Mouse (Mus musculus): ENCODE measurements around the gene Trim80. TPM values are rescaled to one million over a fixed set of nuclear protein-coding genes. Genes with fewer than 3 reads are reported as not detected.

The Trim80 gene
- not detected in 2 replicates for total RNA-seq (2015; ENCODE audit: low replicate concordance)
- total RNA-seq (2017; ENCODE audit: low replicate concordance), result not detected in 2 replicates

DNA sequence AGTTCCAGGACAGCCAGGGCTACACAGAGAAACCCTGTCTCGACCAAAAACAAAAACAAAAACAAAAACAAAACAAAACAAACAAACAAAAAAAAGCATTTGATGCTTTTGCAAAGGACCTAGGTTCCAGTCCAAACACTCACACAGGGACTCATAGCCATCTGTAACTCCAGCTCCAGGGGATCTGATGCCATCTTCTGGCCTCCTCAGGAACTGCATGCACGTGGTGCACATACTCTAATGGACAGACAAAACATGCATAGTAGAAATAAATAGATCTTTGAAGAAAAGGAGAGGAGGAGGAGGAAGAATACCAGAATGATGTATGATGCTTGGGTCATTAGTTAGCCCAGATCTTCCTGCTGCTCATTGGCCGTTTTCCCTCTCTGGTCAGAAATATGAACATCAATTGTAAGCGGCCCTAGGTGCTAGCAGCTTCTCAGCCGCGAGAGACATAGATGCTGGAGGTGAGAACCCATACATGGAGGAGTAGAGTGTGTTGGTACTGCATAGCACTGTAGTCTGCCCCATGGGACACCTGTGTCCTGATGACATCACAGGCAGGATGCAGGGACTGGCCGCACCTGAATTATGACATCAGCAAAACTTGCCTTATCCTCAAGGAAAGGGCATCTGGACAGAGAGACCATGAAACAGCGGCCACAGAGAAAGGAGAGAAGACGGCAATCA, at the start of gene Trim80:
Gene Trim80 (plus strand): TSS at position 640 of the 690 bp plus-strand sequence.
- no peak for ATAC-seq (replicated peaks; ENCODE audit: low FRiP score, poor library complexity, severe bottlenecking)

- no peak for ATAC-seq (replicated peaks; ENCODE audit: low FRiP score, poor library complexity, severe bottlenecking)
Measured at GRCm38 (mm10) chr11:115391358-115391757, 49.0 kb upstream of the Trim80 start.

DNA sequence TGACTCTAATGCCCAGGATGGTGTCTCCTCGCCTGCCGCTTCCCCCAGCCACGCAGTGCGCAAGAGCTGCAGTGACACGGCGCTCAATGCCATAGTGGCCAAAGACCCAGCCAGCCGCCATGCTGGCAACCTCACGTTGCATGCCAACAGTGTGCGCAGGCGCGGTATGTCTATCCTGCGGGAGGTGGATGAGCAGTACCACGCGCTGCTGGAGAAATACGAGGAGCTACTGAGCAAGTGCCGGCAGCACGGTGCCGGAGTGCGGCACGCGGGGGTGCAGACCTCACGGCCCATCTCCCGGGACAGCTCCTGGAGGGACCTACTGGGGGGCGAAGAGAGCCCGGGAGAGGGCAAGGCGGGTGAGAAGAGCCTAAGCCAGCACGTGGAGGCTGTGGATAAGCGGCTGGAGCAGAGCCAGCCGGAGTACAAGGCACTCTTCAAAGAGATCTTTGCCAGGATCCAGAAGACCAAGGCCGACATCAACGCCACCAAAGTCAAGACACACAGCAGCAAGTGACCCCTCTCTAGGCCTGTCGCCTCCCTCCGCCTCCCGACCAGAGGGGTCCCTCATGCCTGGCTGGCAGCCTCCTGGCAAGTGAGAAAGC, 46.5 kb upstream of the Trim80 start:
- ATAC-seq (replicated peaks; ENCODE audit: low FRiP score, poor library complexity, severe bottlenecking), result no peak

- ATAC-seq (replicated peaks; ENCODE audit: low FRiP score, poor library complexity, severe bottlenecking), result no peak
Measured at GRCm38 (mm10) chr11:115398085-115398484, 42.3 kb upstream of the Trim80 start.

- no peak for ATAC-seq (replicated peaks; ENCODE audit: low FRiP score, poor library complexity, severe bottlenecking)
Measured at GRCm38 (mm10) chr11:115400126-115400525, 40.2 kb upstream of the Trim80 start.

DNA sequence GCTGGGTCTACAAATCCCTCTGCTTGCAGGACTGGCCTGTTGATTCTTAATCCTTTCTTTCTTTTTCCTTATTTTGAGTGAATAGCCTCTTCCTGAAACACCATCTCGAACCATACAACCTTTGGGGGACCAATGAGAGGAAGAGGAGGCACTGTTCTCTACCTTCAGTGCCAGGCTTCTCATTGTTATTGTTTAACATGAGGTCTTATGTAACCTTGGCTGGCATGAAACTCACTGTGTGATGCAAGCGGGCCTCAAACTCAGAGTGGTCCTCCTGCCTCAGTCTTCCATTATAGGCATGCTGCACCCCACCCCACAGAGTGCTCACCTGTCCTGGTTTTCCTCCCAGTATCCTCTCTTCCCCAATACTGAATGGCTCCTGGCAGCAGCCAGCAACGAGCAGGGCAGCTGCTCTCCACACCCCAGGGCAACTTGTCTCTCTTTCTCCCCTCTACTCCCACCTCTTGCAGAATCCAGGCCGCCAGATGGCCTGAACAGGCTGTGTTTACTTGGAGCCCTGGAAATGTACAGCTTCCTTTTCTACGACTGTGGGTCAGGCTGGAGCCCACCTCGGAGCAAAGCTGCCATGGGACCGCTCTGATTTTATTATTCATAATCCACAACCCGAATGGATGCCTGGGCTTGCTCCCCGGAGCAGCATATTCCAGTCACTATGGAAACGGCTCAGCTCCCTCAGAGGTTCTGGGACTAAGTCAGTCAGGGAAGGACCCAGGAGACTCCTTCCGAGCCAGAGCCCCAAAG, 39.5 kb upstream of the Trim80 start:
- ATAC-seq (replicated peaks; ENCODE audit: low FRiP score, poor library complexity, severe bottlenecking), result no peak

- ATAC-seq (replicated peaks; ENCODE audit: low FRiP score, poor library complexity, severe bottlenecking), result peak; percentile 91
Measured at GRCm38 (mm10) chr11:115403338-115404124, 36.8 kb upstream of the Trim80 start, which contains the start of gene Mrpl58. TSS of gene Mrpl58 (plus strand) at chr11:115403752.

GRCm38 (mm10) chr11:115405723-115406122, 34.6 kb upstream of the Trim80 start:
- ATAC-seq (replicated peaks; ENCODE audit: low FRiP score, poor library complexity, severe bottlenecking), result no peak

DNA sequence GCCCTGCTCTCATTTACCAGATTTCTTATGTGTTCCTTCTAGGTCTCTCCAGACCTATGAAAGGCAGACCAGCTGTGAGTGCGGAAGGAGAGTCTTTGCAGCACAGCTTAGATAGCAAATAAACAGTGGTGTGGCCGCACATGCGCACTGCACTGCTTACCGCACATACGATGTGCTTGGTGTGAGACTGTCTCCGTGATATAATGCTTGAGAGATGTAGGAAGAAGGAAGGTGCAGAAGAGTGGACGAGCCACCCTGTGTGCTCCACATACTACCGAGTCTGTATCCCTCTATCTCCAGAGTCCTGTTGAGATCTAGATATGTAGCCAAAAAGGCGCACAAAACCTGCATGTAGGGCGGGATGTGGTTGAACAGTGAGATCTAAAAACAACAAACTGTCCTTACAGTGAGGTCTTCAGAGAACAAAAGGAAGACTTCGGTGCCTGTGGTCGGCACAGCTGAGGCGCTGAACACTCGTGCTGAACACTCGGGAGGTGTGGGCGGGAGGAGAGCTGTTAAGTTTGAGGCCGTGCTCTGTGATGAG, 33.4 kb upstream of the Trim80 start:
- ATAC-seq (replicated peaks; ENCODE audit: low FRiP score, poor library complexity, severe bottlenecking), result no peak

DNA sequence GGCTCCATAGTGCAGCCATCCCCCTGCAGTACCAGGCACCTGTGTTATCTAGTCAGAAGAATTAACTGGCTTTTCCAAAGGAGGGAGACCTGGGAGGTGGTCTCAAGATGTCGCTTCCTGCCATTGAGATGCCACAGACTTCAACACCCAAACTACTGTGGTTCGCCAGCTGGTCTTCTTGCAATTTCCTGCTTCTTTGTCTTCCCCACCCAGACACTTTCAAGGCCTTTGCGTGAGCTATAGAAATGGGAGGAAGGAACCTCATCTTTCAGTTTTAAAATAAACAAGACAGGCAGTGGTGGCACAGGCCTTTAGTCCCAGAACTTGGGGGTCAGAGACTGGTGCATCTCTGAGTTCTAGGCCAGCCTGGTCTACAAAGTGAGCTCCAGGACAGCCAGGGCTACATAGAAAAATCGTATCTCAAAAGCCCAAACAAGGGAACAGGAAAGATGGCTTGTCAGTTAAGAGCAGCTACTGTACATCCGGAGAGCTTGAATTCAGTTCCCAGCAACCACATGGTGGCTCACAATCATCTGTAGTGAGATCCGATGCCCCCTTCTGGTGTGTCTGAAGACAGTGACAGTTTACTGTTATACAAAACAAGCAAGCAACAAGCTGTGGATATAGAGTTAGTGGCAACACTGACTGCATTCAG, 32.0 kb upstream of the Trim80 start:
- no peak for ATAC-seq (replicated peaks; ENCODE audit: low FRiP score, poor library complexity, severe bottlenecking)

DNA sequence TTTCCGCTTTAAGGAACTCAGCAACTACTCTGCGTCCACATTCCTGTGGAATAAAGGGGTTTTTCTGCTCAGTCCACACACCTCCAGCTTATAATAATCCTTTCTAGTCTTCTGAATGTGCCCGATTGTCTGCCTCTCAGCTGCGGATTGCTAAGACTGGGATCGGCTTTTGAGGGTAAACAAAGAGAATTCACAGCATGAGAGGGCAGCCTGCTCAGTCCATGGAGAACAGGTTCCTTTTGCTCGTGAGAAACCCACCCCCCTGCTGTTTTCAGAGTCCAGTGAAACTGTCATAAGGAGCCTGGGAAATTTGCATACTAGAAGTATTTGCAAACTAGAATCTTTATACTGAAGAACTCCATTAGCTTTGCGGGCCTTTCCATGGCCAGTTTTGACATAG, 30.8 kb upstream of the Trim80 start:
- ATAC-seq (replicated peaks; ENCODE audit: low FRiP score, poor library complexity, severe bottlenecking), result no peak

GRCm38 (mm10) chr11:115419531-115420237, 20.7 kb upstream of the Trim80 start, which contains the start of the genes Atp5h and Kctd2:
TSS of gene Atp5h (minus strand) at chr11:115419962.
TSS of gene Kctd2 (plus strand) at chr11:115420128.
- ATAC-seq (replicated peaks; ENCODE audit: low FRiP score, poor library complexity, severe bottlenecking), result peak; percentile 96

DNA sequence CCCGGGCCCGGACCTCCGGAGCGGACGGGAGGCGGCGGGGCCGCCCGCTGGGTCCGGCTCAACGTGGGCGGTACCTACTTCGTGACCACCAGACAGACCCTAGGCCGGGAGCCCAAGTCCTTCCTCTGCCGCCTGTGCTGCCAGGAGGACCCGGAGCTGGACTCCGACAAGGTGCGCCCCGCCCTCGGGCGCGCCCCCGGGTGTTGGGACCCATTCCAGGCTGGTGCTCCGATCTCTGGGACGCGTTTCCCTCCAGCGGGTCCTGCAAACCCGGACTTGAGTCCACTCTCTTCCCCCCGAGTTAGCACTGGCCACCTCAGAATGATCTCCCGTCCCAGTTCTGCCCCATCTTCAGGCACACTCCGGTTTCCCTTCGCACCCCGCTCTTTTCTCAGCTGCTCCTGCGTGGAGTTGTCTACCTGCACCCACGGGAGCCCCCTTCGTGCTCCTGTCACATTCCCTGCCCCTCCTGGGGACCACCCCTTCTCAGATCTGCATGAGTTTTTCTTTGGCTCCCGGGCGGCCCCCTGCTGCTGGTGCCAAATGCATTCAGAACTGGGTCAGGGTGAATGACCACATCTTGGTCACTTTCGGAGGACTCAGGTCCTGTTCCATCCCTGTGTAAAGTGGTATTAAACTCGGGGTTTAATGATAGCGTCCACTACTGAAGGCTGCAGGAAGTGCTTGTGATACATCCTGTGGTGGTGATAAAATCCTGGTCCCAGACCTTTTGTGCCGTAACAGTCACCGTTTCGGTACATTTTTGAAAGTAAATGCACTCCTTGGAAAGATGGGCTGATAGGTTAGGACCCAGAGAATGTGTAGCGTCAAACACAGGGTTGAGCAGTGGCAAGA, 19.8 kb upstream of the Trim80 start:
- ATAC-seq (replicated peaks; ENCODE audit: low FRiP score, poor library complexity, severe bottlenecking), result peak; percentile 60

DNA sequence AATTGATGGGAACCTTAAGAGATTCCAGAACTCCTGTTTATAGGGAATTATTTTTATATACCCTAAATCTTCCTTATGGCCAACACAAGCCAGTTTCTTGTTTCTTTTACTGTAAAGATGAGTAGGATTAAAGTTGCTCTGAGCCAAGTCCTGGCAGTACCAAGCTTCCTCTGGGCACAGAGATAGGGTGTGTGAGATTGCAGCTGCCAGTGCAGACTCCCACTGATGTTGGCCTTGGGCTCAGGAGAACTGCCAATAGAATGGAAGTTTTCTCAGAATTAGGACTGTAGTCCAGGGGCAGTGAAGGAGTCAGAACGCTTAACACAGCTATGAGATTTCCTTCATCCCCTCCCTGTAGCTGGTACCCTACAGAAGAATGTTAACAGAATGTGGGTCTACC, 19.0 kb upstream of the Trim80 start:
- ATAC-seq (replicated peaks; ENCODE audit: low FRiP score, poor library complexity, severe bottlenecking), result no peak

- no peak for ATAC-seq (replicated peaks; ENCODE audit: low FRiP score, poor library complexity, severe bottlenecking)
Measured at GRCm38 (mm10) chr11:115421972-115422371, 18.4 kb upstream of the Trim80 start.

- ATAC-seq (replicated peaks; ENCODE audit: low FRiP score, poor library complexity, severe bottlenecking), result no peak
Measured at GRCm38 (mm10) chr11:115423091-115423490, 17.3 kb upstream of the Trim80 start.

GRCm38 (mm10) chr11:115424666-115425065, 15.7 kb upstream of the Trim80 start:
- ATAC-seq (replicated peaks; ENCODE audit: low FRiP score, poor library complexity, severe bottlenecking), result no peak

DNA sequence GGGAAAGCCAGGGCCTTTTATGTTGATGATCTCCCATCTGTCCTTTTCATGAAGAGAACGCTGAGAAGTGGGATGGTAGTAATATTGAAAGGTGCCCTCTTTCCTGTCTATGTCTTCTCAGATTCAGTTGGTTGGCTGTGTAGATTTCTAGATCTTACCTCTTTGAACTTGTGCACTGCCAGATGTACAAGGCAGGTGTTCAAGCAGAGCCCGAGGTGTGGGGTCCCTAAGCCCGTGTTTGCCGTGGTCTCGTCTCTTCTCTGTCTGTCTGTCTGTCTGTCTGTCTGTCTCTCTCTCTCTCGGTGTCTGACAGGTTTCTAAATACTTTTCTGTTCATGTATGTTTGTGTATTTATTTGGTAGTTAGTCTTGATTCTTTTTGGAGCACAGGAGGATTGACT, 14.7 kb upstream of the Trim80 start:
- ATAC-seq (replicated peaks; ENCODE audit: low FRiP score, poor library complexity, severe bottlenecking), result no peak
